Mouse (Mus musculus) cerebellum, adult 2 months (tissue): ENCODE measurements around the gene Abhd16a. TPM values are rescaled to one million over a fixed set of nuclear protein-coding genes. Genes with fewer than 3 reads are reported as not detected.
A peak's percentile ranks its signal among the peaks of the same experiment; 100 is the strongest.

Experiments used
- DNase-seq, 2 experiments: peaks; one replicate each; pipeline ENCODE4 v3.0.0; 2021
- H3K27ac ChIP-seq: fragments of 200-500 bp; 2 replicates; pipeline ENCODE4 v1.5.1; 2012; ENCODE audit warnings: low read length, control low read depth, inconsistent platforms; ENCODE audit not compliant: insufficient read depth
- H3K27me3 ChIP-seq: fragments of 200-500 bp; 2 replicates; pipeline ENCODE4 v1.6.1; 2012; ENCODE audit warnings: inconsistent platforms, mild to moderate bottlenecking, low read length, moderate library complexity; ENCODE audit not compliant: control insufficient read depth, insufficient read depth
- H3K4me1 ChIP-seq: fragments of 200-500 bp; 2 replicates; pipeline ENCODE4 v1.6.1; 2011; ENCODE audit warnings: low read length; ENCODE audit not compliant: control insufficient read depth, insufficient read depth
- H3K4me3 ChIP-seq: fragments of 200-500 bp; replicated peaks from 2 replicates; pipeline ENCODE3; 2011; ENCODE audit warnings: mild to moderate bottlenecking, low read depth, low read length, control low read depth; ENCODE audit not compliant: insufficient read depth
- CTCF ChIP-seq: fragments of 200-500 bp; IDR thresholded peaks from 2 replicates; pipeline ENCODE4 v1.5.1; 2011; ENCODE audit warnings: low read depth, mild to moderate bottlenecking, control low read depth, low read length, moderate library complexity, borderline replicate concordance; ENCODE audit not compliant: insufficient read depth
- POLR2A ChIP-seq: fragments of 200-500 bp; IDR thresholded peaks from 2 replicates; pipeline ENCODE4 v1.6.1; 2011; ENCODE audit warnings: low read length, control low read depth, borderline replicate concordance; ENCODE audit not compliant: insufficient read depth
- WGBS: fragments of 180-500 bp; shearing (Covaris S2); methylation state at CpG from one replicate; pipeline ENCODE4 v1.1.7; 2018; 5-methylcytosine and 5-hydroxymethylcytosine counted together
- polyA plus RNA-seq: library from polyadenylated mRNA; depleted of rRNA; stranded (reverse); fragments of >200 nt; gene quantifications from 2 replicates; pipeline ENCODE4 v1.2.3, GENCODE M21; 2012

Gene Abhd16a
- polyA plus RNA-seq, 1 experiment: 337 TPM

DNA sequence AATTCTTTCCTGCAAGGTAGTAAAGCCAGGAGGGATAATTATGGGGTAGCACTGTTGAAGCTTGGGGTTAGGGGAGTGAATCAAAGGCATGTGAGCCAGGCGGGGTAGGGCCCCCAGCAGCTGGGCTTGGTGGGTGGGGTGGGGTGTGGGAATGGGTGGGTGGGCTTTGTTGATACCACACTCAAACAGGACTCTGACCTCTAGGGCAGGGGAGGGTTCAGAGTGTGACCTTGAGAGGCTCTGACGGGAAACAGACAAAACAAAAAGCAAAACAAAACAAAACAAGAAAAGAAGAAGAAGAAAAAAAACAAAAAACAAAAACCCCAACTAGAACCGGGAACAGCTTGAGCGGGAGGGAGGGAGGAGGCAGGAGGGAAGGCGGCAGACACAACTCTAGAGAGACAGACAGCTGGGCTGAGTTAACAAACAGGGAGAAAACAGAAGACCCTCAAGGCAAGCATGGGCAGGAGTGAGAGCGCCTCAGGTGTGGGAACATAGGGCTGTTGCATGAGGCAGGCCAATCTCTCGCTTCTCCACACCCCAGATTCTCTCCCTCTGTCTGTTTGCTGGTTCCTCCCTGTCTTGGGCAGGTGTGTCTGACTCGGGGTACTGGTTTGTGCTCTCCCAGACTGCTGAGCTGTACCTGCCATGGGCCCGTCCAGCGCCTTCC is 12.4 kb upstream of the Abhd16a start, which contains the start of gene Ly6g6e:
Gene Ly6g6e (plus strand): TSS at position 396 of the 670 bp plus-strand sequence.
- no peaks in the 10 kb centered on the region for H3K27me3 ChIP-seq
- 54% methylated on average over 10 of the region's 10 CpGs for WGBS
- H3K4me3 ChIP-seq: peak within 1 kb of the TSS; percentile 51
- H3K27ac ChIP-seq: peak within 1 kb of the TSS; percentile 19; the same call in 1 of the 2 replicates
- TF ChIP-seq CTCF (no peak), POLR2A (no peak)
- no peak for DNase-seq
- peaks cover 45% of the 10 kb centered on the region for H3K4me1 ChIP-seq

DNA sequence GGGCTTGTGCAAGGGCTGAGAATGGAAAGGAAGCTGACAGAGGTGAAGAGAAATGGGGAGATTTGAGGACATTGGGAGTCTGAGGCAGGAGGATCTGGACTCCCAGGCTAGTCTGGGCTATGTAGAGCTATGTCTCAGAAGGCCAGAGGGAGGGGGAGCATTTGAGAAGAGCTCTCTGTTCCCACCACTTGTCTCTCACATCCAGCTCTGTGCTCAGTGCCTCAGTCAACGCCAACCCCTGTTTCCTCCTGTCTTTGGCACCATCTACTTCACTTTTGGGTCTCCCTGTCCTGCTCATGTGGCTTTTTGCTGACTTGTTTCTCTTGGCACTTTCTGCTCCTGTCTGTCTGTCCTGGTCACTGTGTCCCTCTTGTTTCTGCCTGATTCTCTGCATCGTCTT is 11.8 kb upstream of the Abhd16a start:
- peak in 1 of 2 experiments; percentile 26 for DNase-seq
- H3K4me1 ChIP-seq: peaks cover 44% of the 10 kb centered on the region
- TF ChIP-seq CTCF (no peak), POLR2A (no peak)
- 35% methylated on average over 2 of the region's 2 CpGs for WGBS
- no peak overlapping the region for H3K4me3 ChIP-seq
- no peaks in the 10 kb centered on the region for H3K27me3 ChIP-seq
- H3K27ac ChIP-seq: 0 out of 2 replicates have a peak overlapping the region, but pooled peaks have one; percentile 19

DNA sequence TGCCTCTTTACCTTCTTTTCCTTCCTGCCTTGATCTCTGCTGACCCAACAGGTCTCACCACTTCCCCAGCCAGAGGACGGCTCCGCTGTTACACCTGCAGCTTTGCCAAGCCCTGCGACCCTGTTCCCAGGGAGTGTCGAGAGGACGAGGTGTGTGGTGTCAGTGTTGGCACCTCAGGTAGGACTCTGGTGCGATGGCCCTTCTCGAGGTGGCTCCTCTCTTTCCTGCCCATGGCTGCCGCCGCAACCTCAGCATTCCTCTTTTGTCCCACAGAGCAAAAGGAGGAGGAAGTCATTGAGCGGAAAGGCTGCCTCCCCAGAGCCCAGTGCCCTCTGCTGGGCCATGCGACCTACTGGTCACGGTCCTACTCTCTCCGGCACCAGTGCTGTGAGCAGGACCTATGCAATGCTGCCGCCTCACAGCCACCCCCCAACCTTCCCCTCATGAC is 11.3 kb upstream of the Abhd16a start, which contains the start of gene Ly6g6d:
Gene Ly6g6d (minus strand): TSS at position 280 of the 448 bp plus-strand sequence.
- Histone ChIP-seq H3K27me3 (no peaks in the 10 kb centered on the region), H3K4me1 (peaks cover 41% of the 10 kb centered on the region), H3K27ac (peak within 1 kb of the TSS; percentile 19; the same call in 1 of the 2 replicates), H3K4me3 (peak within 1 kb of the TSS; percentile 51)
- peak; percentile 37 to 67 for DNase-seq
- 17% methylated on average over 14 of the region's 14 CpGs for WGBS
- peak; percentile 46; the same call in 1 of the 2 replicates for TF ChIP-seq CTCF
- TF ChIP-seq POLR2A: peak; percentile 27; the same call in 1 of the 2 replicates

DNA sequence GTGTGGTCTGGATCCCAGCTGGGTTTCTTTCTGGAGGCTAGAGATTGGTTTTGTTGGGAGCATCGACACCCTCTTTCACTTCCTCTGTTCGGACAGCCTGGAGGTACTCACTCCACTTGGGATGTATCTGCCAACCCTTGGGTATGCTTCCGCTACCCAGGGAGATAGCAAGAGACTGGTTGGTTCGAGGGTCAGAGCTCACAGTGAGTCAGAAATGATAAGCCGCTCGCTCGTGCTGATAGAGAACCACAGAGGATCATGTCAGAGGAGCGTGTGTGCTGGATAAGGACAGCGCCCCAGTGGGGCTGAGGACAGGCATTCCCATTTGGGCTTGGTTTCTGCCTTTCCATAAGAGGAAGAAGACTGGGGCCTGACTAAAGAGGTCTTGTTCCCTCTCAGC is 9.3 kb upstream of the Abhd16a start:
- no peak overlapping the region for H3K4me3 ChIP-seq
- WGBS: 55% methylated on average over 9 of the region's 9 CpGs
- TF ChIP-seq CTCF (no peak), POLR2A (no peak)
- no peak for DNase-seq
- H3K27me3 ChIP-seq: no peaks in the 10 kb centered on the region
- peaks cover 41% of the 10 kb centered on the region for H3K4me1 ChIP-seq
- no peak overlapping the region for H3K27ac ChIP-seq

DNA sequence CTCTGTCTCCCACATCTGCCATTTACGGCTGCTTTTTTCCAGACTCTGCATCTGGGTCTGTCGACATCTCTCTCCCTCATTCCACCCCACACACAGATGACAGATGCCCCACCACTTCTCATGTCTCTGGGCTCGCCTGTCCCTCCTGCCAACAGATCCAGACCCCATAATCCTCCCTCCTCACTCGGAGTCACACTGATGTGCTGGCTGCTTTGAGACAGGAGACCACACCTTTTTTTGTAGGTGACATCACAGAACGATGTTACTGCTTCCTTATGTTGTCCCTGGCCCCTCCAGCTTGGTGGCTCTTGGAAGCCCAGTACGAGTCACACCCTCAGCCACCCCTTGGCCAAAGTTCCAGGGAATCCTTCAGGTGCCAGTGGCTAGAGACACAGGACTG is 8.8 kb upstream of the Abhd16a start:
- no peak overlapping the region for H3K27ac ChIP-seq
- TF ChIP-seq CTCF (no peak), POLR2A (no peak)
- no peak for DNase-seq
- no peak overlapping the region for H3K4me3 ChIP-seq
- peaks cover 41% of the 10 kb centered on the region for H3K4me1 ChIP-seq
- WGBS: 72% methylated on average over 6 of the region's 6 CpGs
- no peaks in the 10 kb centered on the region for H3K27me3 ChIP-seq

DNA sequence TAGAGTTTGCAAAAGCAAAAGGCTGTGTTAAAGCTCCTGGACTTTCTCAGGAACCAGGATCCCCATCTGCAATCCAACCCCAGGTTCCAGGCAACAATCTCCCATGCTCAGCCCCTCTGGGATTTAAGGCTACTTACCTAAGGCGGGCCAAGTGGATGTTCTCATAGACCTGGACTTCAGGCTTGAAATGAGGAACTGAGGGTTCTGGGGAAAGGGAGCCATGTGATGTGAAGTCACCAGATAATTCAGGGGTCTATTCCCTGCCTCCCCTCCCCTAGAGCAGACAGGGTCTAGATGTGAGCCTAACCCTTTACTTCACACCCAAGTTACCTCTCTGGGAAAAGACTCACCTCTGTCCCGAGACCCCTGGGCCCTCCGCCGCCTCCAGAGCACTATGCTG is 8.4 kb upstream of the Abhd16a start:
- H3K4me3 ChIP-seq: no peak overlapping the region
- no peaks in the 10 kb centered on the region for H3K27me3 ChIP-seq
- H3K27ac ChIP-seq: peak overlapping the region; percentile 23; the same call in 1 of the 2 replicates
- no peak for DNase-seq
- H3K4me1 ChIP-seq: peaks cover 41% of the 10 kb centered on the region
- TF ChIP-seq POLR2A (no peak), CTCF (no peak)
- whole genome bisulfite sequencing: 73% methylated on average over 4 of the region's 4 CpGs

DNA sequence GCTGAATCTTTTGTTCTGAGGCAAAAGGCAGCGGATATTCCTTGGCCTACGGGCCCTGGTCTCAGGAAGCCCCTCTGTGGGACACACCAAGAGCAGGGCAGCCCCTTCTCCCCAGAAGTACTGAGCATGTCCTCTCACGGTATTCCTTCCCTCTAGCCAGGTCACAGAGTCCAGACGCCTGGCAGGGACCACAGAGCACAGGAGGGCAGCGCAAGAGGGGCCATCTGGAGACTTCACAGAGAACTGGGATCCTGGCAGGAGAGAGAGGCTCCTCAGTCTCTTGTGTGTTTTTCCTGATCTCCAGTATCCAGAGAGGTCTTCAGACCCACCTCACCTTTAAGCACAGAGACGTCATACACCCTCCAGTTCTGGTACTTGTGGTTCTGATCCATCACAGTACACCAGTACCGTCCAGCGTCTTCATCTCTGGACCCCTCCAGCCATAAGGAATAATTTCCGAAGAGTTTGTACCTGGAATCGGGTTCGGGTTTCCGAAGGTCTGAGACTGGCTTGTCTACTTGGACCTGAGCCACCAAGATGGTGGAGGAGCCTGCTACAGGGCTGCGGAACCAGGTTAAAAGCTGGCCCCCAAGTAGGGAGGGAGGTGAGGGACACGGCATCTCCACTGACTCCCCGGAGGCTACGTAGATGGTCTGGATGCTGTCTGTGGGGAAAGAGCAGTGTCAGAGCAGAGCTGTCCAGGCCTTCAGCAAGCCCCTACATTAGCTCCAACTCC is 6.1 kb upstream of the Abhd16a start:
- 24% methylated on average over 16 of the region's 16 CpGs for WGBS
- H3K4me3 ChIP-seq: peak overlapping the region; percentile 37
- peaks cover 28% of the 10 kb centered on the region for H3K4me1 ChIP-seq
- H3K27ac ChIP-seq: peak overlapping the region; percentile 82
- H3K27me3 ChIP-seq: no peaks in the 10 kb centered on the region
- peak; percentile 80 to 85 for DNase-seq
- TF ChIP-seq CTCF (no peak), POLR2A (peak; percentile 8; the same call in 1 of the 2 replicates)
